Mouse (Mus musculus): ENCODE results near the gene Irf3.

GRCm38 (mm10) chr7:44958208-44958607 lies 39.2 kb upstream of the Irf3 start:
- peak; percentile 89 for TF ChIP-seq CTCF (IDR thresholded peaks at IDR 0.05; ENCODE audit: low read depth)
- TF ChIP-seq EP300 (optimal IDR thresholded peaks at IDR 0.05): no peak

Data from stomach, postnatal 0 days (tissue).